Mouse (Mus musculus) thymus, postnatal 25 days (tissue): ENCODE results near the gene Gm28308.
A peak's percentile ranks its signal among the peaks of the same experiment; 100 is the strongest.

ENCODE experiments used
- DNase-seq: peaks from one replicate; pipeline ENCODE4 v3.0.0; 2022

Gm28308 gene

GRCm38 (mm10) chr6:52152226-52153193, 60.6 kb downstream of the Gm28308 start:
- no peak for DNase-seq

DNA sequence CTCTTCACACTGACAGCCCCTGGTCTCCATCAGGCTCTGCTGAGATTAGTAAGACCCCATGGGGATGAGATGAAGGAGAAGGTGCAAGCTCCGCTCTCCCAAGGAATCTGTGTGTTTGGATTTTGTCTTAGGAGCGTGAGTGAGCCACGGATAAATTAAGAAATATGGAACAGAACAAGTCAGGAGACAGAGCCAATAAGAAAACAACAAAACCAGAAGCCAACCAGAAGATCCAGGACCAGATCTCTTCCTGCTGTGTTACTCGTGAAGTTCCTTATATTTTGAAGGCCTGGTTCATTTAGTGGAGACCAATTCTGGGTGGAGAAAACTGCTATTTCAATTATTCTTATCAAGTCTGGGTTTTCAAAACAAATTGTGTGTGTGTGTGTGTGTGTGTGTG, 61.6 kb downstream of the Gm28308 start:
- DNase-seq, result no peak

DNA sequence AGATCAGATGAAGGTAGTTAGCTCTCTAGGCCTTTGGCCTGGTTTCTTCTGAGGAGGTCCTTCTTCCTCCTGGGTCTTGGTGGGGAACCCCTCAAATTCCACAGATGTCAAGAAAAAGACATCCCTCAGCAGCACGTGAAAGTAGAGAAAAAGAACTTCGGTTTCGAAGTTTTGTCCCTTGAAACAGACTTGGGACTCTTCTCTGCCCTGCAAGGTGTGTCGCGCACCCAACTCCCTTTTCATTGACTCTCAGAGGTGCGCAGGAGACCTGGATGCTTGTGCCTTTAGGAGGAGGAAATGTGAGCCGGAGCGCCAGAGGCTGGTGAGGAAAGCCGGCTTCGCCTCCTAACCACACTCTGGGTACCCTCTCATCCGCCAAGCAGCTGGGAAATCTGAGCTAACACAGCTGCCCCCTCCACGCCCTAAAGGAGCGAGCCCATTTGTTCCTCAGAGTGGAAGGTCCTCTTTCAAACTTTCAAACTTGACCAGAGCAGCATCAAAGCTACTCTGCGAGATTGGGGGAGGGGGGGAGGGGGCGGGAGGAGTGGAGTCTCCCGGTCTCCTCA, 62.7 kb downstream of the Gm28308 start:
- DNase-seq, result no peak

DNA sequence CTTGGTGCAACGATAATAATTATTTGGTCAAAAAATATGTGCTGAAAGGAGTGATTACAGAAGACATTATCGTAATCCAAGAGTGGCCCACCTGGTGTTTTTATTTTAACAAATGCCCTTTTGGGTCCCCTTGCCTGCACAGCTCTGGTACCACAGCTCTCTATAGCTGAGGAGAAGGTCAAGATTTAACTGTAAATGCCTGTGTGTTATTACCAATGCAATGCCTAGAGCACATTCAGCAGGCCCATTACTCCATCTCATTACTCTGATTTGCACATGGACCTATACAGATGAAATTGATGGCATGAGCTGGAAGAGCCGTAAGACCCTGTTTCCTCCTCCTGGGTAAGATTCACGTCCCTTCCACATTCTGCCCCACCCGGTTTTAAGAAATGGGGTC, 74.0 kb downstream of the Gm28308 start:
- no peak for DNase-seq

DNA sequence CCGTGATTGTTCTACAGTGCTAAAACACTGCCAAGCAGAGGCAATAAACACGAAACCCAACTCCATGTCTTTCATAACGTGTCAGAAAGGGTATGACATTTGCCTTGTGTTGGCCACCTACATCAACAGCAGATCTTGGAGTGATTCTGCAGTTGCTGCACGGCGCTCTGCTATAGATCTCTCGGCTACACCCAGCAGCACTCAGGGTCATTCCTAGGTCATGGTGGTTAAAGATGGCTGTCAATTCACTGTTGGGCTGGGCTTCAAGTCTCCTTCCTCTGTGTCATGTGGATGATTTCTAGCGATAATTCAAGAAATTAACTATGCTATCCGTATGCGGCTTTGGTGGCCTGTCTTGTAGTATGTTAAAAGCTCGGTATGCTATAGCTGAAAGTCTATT, 74.6 kb downstream of the Gm28308 start:
- no peak for DNase-seq

DNA sequence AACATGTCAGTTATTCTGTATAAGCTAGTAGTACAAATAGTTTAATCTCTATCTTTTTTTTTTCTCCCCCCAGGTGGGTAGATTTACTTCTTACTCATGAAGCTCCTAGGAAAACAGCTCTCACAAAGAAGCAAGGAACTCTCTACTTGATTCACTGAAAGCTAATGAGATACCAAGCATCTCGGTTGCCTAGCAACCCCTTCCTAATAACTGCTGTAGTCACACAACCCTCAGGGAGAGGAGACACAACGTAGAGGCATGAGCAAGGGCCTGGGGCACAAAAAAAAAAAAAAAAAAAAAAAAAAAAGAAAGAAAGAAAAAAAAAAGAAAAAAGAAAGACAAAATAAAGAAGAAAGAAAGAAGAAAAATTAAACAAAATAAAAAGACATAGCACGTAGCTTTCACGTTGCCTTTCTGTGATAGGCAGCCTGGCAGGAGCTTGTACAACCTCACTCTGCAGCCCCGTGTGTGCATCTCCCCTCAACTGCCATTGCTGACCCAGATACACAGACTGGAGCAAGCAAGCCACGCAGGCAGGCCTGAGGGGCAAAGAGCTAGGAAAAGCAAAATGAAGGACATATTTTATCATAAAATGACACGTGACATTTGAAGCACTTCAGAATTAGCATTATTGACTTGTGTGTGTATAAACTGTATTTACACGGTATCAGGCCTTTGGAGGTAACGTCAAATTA, 75.2 kb downstream of the Gm28308 start:
- DNase-seq, result no peak

GRCm38 (mm10) chr6:52123673-52124072, 89.5 kb downstream of the Gm28308 start:
- DNase-seq, result no peak

DNA sequence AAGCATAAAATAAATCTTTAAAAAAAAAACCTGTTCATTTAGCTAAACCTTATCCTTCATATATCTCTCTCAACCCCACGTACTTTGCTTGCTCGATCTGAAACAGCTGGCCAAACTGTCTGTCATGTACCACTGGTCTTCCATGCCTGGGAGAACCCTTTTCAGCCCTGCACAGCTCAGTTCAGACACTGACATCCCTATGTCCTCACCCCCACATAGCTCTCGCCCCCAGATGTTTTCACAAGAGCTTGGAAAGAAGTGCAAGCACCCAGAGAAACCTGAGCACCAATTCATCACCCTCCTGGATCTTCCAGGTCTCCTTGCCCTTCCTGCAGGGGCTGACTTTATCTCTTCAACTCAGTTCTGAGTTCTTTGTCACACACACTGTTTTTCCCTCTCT, 92.0 kb downstream of the Gm28308 start:
- DNase-seq, result no peak

DNA sequence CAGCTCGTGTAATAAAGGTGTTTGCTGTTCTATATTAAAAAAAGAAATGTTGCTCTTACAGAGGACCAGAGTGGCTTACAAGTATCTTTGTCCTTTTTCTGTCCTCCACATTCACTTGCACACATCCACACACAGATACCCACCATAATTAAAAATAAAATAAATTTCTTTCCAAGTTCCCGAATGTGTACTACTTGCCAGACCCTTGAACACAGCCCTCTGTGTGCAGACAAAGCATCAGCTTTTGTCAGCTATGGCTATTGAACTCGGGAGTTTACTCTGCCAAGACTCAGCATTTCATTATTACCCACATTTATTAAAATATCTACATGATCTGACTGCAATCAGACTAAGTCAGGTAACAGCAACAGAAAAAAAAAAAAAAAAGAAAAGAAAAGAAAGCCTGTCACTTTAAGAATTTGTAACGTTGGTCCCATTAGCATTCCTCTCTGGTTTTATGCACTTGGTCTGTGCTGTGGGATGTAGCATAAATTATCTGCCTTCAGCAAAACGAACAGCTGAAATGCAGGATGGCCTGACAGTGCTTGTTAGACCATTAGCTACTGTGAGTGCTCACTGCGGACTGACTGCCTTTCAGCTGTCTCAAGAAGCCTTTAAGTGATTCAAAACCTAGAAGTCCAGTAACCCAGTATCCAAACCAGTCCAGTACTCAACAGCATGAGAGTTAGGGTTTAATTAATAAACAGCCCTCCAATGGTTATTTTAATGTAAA, 94.1 kb downstream of the Gm28308 start:
- DNase-seq, result no peak

DNA sequence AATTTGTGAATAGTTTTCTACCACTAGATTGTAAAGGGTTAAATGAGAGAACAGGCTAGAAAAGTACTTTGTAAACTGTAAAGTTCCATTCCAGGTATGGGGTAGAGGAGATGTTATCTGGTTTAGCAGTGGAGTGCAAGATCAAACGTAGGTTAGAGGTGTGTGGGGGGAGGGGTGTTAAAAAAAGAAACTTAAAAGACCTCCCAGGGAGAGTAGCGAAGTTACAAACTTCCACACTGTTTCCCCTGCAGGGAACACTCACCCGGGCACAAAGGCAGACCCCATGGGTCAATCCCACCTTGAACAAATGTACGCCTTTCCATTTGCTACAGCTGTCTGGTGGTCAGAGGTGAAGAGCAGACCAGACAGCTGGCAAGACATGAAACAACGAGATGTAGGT, 97.2 kb downstream of the Gm28308 start:
- DNase-seq, result peak; percentile 40
